Mouse (Mus musculus) left cerebral cortex, postnatal 36 days (tissue): Measurements from ENCODE around the gene Lsr. TPM values are rescaled to one million over a fixed set of nuclear protein-coding genes. Genes with fewer than 3 reads are reported as not detected.
"Not testable (repeated sequence)": the region's sequence is repeated elsewhere in the genome, so short reads cannot be mapped to it uniquely, and the experiment has no call there.

Experiments used
- DNase-seq, 2 experiments: peaks; one replicate each; pipeline ENCODE4 v3.0.0; 2021 to 2022; ENCODE audit warnings: low spot score in 2 of 2, mixed read lengths in 1 of 2
- intact Hi-C: fragments of 180-260 bp; cut with DNase I; formaldehyde crosslinking; loops from one replicate; pipeline ENCODE4 v1.15.1; 2025
- total RNA-seq, 2 experiments: library from RNA; stranded (reverse); gene quantifications; 2 replicates each; pipeline ENCODE4 v1.2.3; 2021

The Lsr gene
- total RNA-seq, 2 experiments from 2014 or later = 7.0 to 9.8 TPM

- intact Hi-C loops, DNase-seq: not testable (repeated sequence)
Observed at GRCm38 (mm10) chr7:30944706-30945105, 28.6 kb downstream of the Lsr start.

GRCm38 (mm10) chr7:30943909-30944635 is 29.2 kb downstream of the Lsr start, which contains the start of gene Hamp:
Gene Hamp (minus strand): TSS chr7:30944032.
- intact Hi-C loops = no loop called here
- DNase-seq = no peak

- intact Hi-C loops = not testable (repeated sequence)
Observed at GRCm38 (mm10) chr7:30942365-30942764, 30.9 kb downstream of the Lsr start.

GRCm38 (mm10) chr7:30940070-30940469 is 33.2 kb downstream of the Lsr start:
- intact Hi-C loops, DNase-seq: not testable (repeated sequence)

More at GRCm38 (mm10) chr7:30942365-30942764, 30.9 kb downstream of the Lsr start:
- not testable (repeated sequence) for DNase-seq

- DNase-seq, intact Hi-C loops: not testable (repeated sequence)
Observed at GRCm38 (mm10) chr7:30935422-30936099, 37.7 kb downstream of the Lsr start.

GRCm38 (mm10) chr7:30924581-30924980 is 48.7 kb downstream of the Lsr start, which contains the start of gene Hamp2:
Gene Hamp2 (minus strand): TSS chr7:30924681.
- intact Hi-C loops = not testable (repeated sequence)

GRCm38 (mm10) chr7:30924071-30924470 is 49.2 kb downstream of the Lsr start:
- no peak for DNase-seq
- intact Hi-C loops = no loop called here

More at GRCm38 (mm10) chr7:30924581-30924980, 48.7 kb downstream of the Lsr start, which contains the start of gene Hamp2:
- DNase-seq = not testable (repeated sequence)

- intact Hi-C loops, DNase-seq: not testable (repeated sequence)
Observed at GRCm38 (mm10) chr7:30922490-30922889, 50.8 kb downstream of the Lsr start.

- no peak for DNase-seq
- intact Hi-C loops = no loop called here
Observed at GRCm38 (mm10) chr7:30920217-30920616, 53.0 kb downstream of the Lsr start.

- intact Hi-C loops = no loop called here
Observed at GRCm38 (mm10) chr7:30917219-30917618, 56.0 kb downstream of the Lsr start.

GRCm38 (mm10) chr7:30916713-30917112 is 56.6 kb downstream of the Lsr start:
- intact Hi-C loops = no loop called here
- DNase-seq = no peak

More at GRCm38 (mm10) chr7:30917219-30917618, 56.0 kb downstream of the Lsr start:
- DNase-seq = no peak

- DNase-seq = no peak
- intact Hi-C loops = no loop called here
Observed at GRCm38 (mm10) chr7:30914732-30915131, 58.5 kb downstream of the Lsr start, which contains the start of gene Mag. Gene Mag (minus strand): TSS chr7:30914873.

GRCm38 (mm10) chr7:30909773-30910172 is 63.5 kb downstream of the Lsr start:
- intact Hi-C loops = no loop called here
- no peak for DNase-seq

GRCm38 (mm10) chr7:30908992-30909431 is 64.3 kb downstream of the Lsr start:
- intact Hi-C loops = no loop called here
- DNase-seq = no peak

GRCm38 (mm10) chr7:30908277-30908991 is 64.8 kb downstream of the Lsr start:
- intact Hi-C loops = no loop called here
- no peak for DNase-seq

Other genes starting within 250 kb of the Lsr start
- gene Tmem147, start 243.9 kb downstream of the Lsr start, total RNA-seq = 100 to 1,000 TPM; 114 to 115 TPM
- gene Gapdhs, start 229.8 kb downstream of the Lsr start, total RNA-seq = under 1 TPM in 1 of 2 experiments, not detected in 1; 0.35 TPM
- 1 to 10 TPM; 5.5 to 7.9 TPM for gene Sbsn, start 222.0 kb downstream of the Lsr start, total RNA-seq
- 1 to 10 TPM; 2.6 to 3.6 TPM for gene Dmkn, start 209.7 kb downstream of the Lsr start, total RNA-seq
- gene Krtdap, start 185.6 kb downstream of the Lsr start, total RNA-seq = not detected
- not detected for gene Ffar2, start 149.7 kb downstream of the Lsr start, total RNA-seq
- not detected for gene Ffar3, start 117.3 kb downstream of the Lsr start, total RNA-seq
- gene Ffar1, start 111.9 kb downstream of the Lsr start, total RNA-seq = not detected
- gene Cd22, start 93.1 kb downstream of the Lsr start, total RNA-seq = not detected
- 100 to 1,000 TPM; 137 to 247 TPM for gene Mag, start 58.6 kb downstream of the Lsr start, total RNA-seq
- gene Hamp2, start 48.8 kb downstream of the Lsr start, total RNA-seq = not detected
- gene Hamp, start 29.4 kb downstream of the Lsr start, total RNA-seq = not detected
- 100 to 1,000 TPM; 135 to 147 TPM for gene Usf2, start 16.7 kb downstream of the Lsr start, total RNA-seq
- not detected for gene Fam187b, start 326 bp upstream of the Lsr start, total RNA-seq
- gene Fxyd5, start 69.0 kb upstream of the Lsr start, total RNA-seq = 10 to 100 TPM; 19.8 to 39.0 TPM
- gene Fxyd7, start 78.0 kb upstream of the Lsr start, total RNA-seq = 100 to 1,000 TPM; 184 to 245 TPM
- 10 to 100 TPM; 75.9 to 86.2 TPM for gene Fxyd1, start 83.7 kb upstream of the Lsr start, total RNA-seq
- gene Lgi4, start 85.9 kb upstream of the Lsr start, total RNA-seq = 10 to 100 TPM; 27.4 to 28.7 TPM
- gene Fxyd3, start 103.2 kb upstream of the Lsr start, total RNA-seq = not detected
- gene Hpn, start 141.8 kb upstream of the Lsr start, total RNA-seq = 1 to 10 TPM; 2.1 to 4.5 TPM
- 100 to 1,000 TPM; 640 to 844 TPM for gene Scn1b, start 153.5 kb upstream of the Lsr start, total RNA-seq
- 100 to 1,000 TPM in 1 of 2 experiments, 10 to 100 TPM in 1; 94.0 to 120 TPM for gene Gramd1a, start 182.4 kb upstream of the Lsr start, total RNA-seq